Mouse (Mus musculus): ENCODE measurements around the gene Serinc2. TPM values are rescaled to one million over a fixed set of nuclear protein-coding genes. Genes with fewer than 3 reads are reported as not detected.
"Not testable (repeated sequence)": the region's sequence is repeated elsewhere in the genome, so short reads cannot be mapped to it uniquely, and the experiment has no call there.

Gene Serinc2
- polyA plus RNA-seq, 2 experiments = 0.23 to 0.48 TPM

DNA sequence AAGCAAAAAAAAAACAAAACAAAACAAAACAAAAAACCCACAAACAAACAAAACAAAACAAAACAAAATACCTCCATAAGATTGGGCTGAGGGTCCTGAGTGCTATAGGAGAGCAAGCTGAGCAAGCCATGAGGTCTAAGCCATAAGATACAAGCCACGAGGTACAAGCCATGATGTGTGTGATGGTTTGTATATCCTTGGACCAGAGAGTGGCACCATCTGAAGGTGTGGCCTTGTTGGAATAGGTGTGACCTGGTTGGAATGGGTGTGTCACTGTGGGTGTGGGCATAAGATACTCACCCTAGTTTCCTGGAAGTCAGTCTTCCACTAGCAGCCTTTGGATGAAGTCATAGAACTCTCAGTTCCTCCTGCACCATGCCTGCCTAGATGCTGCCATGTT is 35.4 kb downstream of the Serinc2 start:
- DNase-seq (ENCODE audit: low read depth in 3 of 3, low spot score in 3 of 3); H3K27me3 ChIP-seq (ENCODE audit: control insufficient read depth, insufficient read depth, low read length); H3K9me3 ChIP-seq (ENCODE audit: control insufficient read depth, low read length); H3K36me3 ChIP-seq (replicated peaks; ENCODE audit: control insufficient read depth, insufficient read depth, low read depth): not testable (repeated sequence)
- 0 out of 2 replicates have a peak, but pooled peaks have one; percentile 16 for TF ChIP-seq EP300 (IDR thresholded peaks at IDR 0.05; ENCODE audit: low read depth)
- peaks cover 27 to 43% of the 10 kb centered on the region in 2 experiments for H3K4me1 ChIP-seq (replicated peaks; ENCODE audit: control insufficient read depth in 2 of 2, insufficient read depth in 2 of 2, low read length in 1 of 2)
- WGBS (ENCODE audit: insufficient replicate concordance) = 29% methylated on average over 1 of the region's 1 CpGs
- peak; percentile 63 for ATAC-seq (ENCODE audit: insufficient read depth)
- H3K4me3 ChIP-seq (ENCODE audit: insufficient read depth in 1 of 2, low read depth in 2 of 2, low read length in 2 of 2) = peak overlapping the region in 1 of 2 experiments; percentile 45; a peak in 2 of 4 replicates
- peak overlapping the region; percentile 81 for H3K27ac ChIP-seq
- H3K4me2 ChIP-seq (ENCODE audit: low read depth) = peak overlapping the region; percentile 62
- peak overlapping the region; percentile 61 for H3K9ac ChIP-seq (replicated peaks)

DNA sequence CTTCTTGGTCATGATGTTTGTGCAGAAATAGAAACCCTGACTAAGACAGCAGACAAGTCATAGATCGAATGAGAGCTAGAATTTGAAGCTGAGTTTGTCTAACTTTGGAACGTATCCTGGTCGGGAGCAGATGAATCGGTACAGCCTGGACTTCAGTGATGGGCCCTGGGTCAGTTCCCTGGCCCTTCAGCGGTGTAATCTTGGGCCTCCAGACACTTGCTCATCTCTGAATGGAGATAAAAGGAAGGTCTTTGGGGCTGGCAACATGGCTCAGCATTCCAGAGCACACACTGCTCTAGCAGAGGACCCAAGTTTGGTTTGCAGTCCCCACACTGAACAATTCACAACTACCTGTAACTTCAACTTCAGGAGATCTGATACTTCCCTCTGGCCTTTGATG is 36.0 kb downstream of the Serinc2 start:
- Histone ChIP-seq H3K9me3 (ENCODE audit: control insufficient read depth, low read length) (no peaks in the 10 kb centered on the region), H3K27me3 (ENCODE audit: control insufficient read depth, insufficient read depth, low read length) (no peaks in the 10 kb centered on the region), H3K4me1 (replicated peaks; ENCODE audit: control insufficient read depth in 2 of 2, insufficient read depth in 2 of 2, low read length in 1 of 2) (peaks cover 27 to 43% of the 10 kb centered on the region in 2 experiments), H3K4me2 (ENCODE audit: low read depth) (peak overlapping the region; percentile 62), H3K9ac (replicated peaks) (peak overlapping the region; percentile 61), H3K27ac (peak overlapping the region; percentile 81), H3K4me3 (ENCODE audit: insufficient read depth in 1 of 2, low read depth in 2 of 2, low read length in 2 of 2) (peak overlapping the region; percentile 41 to 45), H3K36me3 (replicated peaks; ENCODE audit: control insufficient read depth, insufficient read depth, low read depth) (no peaks in the 10 kb centered on the region)
- no peak for TF ChIP-seq CTCF (IDR thresholded peaks at IDR 0.05; ENCODE audit: low read depth)
- peak; percentile 39 for TF ChIP-seq EP300 (IDR thresholded peaks at IDR 0.05; ENCODE audit: low read depth)
- ATAC-seq (ENCODE audit: insufficient read depth) (peak; percentile 73), DNase-seq (ENCODE audit: low read depth in 3 of 3, low spot score in 3 of 3) (no peak)
- 62% methylated on average over 5 of the region's 5 CpGs for WGBS (ENCODE audit: insufficient replicate concordance)

DNA sequence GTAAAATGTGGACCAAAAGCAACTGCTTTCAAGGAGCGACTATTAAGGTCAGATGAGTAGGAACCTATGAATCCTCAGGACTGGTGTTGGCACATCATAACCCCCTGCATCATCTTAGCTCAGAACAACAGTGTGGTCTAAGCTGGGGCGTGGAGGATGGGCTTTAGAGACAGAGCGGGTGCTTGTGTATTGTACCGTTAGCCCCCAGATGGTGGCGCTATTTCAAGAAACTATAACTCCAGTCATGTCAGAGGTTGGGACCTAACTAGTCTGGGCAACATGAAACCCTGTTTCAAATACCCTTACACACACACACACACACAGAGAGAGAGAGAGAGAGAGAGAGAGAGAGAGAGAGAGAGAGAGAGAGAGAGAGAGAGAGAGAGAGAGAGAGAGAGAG is 38.3 kb downstream of the Serinc2 start:
- Histone ChIP-seq H3K27ac (no peak overlapping the region), H3K27me3 (ENCODE audit: control insufficient read depth, insufficient read depth, low read length) (no peaks in the 10 kb centered on the region), H3K36me3 (replicated peaks; ENCODE audit: control insufficient read depth, insufficient read depth, low read depth) (no peaks in the 10 kb centered on the region), H3K4me1 (replicated peaks; ENCODE audit: control insufficient read depth in 2 of 2, insufficient read depth in 2 of 2, low read length in 1 of 2) (peaks cover 22 to 39% of the 10 kb centered on the region in 2 experiments), H3K4me2 (ENCODE audit: low read depth) (no peak overlapping the region), H3K9me3 (ENCODE audit: control insufficient read depth, low read length) (no peaks in the 10 kb centered on the region), H3K9ac (replicated peaks) (no peak overlapping the region), H3K4me3 (ENCODE audit: insufficient read depth in 1 of 2, low read depth in 2 of 2, low read length in 2 of 2) (no peak overlapping the region)
- no peak for DNase-seq (ENCODE audit: low read depth in 3 of 3, low spot score in 3 of 3)
- TF ChIP-seq EP300 (IDR thresholded peaks at IDR 0.05; ENCODE audit: low read depth) (no peak), CTCF (IDR thresholded peaks at IDR 0.05; ENCODE audit: low read depth) (peak; percentile 64)
- ATAC-seq (ENCODE audit: insufficient read depth) = no peak
- 29% methylated on average over 5 of the region's 5 CpGs for WGBS (ENCODE audit: insufficient replicate concordance)

DNA sequence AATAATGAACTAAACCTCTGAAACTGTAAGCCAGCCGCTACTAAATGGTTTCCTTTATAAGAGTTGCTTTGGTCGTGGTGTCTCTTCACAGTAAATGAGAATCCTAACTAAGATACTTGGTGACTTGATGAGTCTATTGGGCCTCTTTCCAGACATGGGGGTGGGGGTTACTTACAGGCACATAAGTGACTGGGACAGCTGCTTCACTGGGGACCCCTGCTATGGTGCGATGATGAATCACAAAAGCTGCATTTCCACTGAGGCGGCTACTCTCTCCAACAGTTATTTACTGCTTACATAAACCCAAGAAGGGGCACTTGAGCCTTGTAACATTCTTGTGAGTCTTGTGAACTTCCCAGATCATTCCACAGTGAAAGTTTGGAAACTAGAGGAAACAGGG is 41.4 kb downstream of the Serinc2 start:
- 71% methylated on average over 4 of the region's 4 CpGs for WGBS (ENCODE audit: insufficient replicate concordance)
- no peak for ATAC-seq (ENCODE audit: insufficient read depth)

DNA sequence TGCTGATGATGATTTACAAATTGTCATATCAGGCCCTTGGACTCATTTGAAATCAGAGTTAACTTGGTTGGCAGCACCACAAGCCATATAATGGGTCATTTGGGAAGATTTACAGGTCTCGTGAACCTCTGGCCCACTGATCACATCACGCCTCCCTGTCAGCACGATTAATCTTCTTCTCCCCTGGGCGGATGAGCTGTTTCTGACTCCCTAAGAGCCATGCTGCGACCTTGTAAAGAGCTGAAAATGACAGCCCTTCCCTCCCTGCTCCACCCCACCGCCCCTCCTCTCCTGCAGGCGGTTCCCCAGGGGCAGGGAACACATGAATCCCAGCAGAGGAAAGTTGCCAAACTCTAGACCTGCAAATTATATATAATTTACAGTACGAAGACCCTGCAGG is 42.6 kb downstream of the Serinc2 start:
- 44% methylated on average over 8 of the region's 8 CpGs for WGBS (ENCODE audit: insufficient replicate concordance)
- no peak for ATAC-seq (ENCODE audit: insufficient read depth)

More for the DNA sequence above, 41.4 kb downstream of the Serinc2 start:
- Histone ChIP-seq H3K27me3 (ENCODE audit: control insufficient read depth, insufficient read depth, low read length) (no peaks in the 10 kb centered on the region), H3K4me2 (ENCODE audit: low read depth) (no peak overlapping the region), H3K9me3 (ENCODE audit: control insufficient read depth, low read length) (no peaks in the 10 kb centered on the region), H3K9ac (replicated peaks) (no peak overlapping the region), H3K27ac (no peak overlapping the region), H3K4me3 (ENCODE audit: insufficient read depth in 1 of 2, low read depth in 2 of 2, low read length in 2 of 2) (no peak overlapping the region), H3K36me3 (replicated peaks; ENCODE audit: control insufficient read depth, insufficient read depth, low read depth) (no peaks in the 10 kb centered on the region), H3K4me1 (replicated peaks; ENCODE audit: control insufficient read depth in 2 of 2, insufficient read depth in 2 of 2, low read length in 1 of 2) (peaks cover 5 to 10% of the 10 kb centered on the region in 2 experiments)
- no peak for DNase-seq (ENCODE audit: low read depth in 3 of 3, low spot score in 3 of 3)
- TF ChIP-seq CTCF (IDR thresholded peaks at IDR 0.05; ENCODE audit: low read depth) = no peak
- TF ChIP-seq EP300 (IDR thresholded peaks at IDR 0.05; ENCODE audit: low read depth) = no peak

More for the DNA sequence above, 42.6 kb downstream of the Serinc2 start:
- Histone ChIP-seq H3K27me3 (ENCODE audit: control insufficient read depth, insufficient read depth, low read length) (no peaks in the 10 kb centered on the region), H3K4me3 (ENCODE audit: insufficient read depth in 1 of 2, low read depth in 2 of 2, low read length in 2 of 2) (no peak overlapping the region), H3K27ac (no peak overlapping the region), H3K4me2 (ENCODE audit: low read depth) (no peak overlapping the region), H3K9me3 (ENCODE audit: control insufficient read depth, low read length) (no peaks in the 10 kb centered on the region), H3K36me3 (replicated peaks; ENCODE audit: control insufficient read depth, insufficient read depth, low read depth) (no peaks in the 10 kb centered on the region), H3K9ac (replicated peaks) (no peak overlapping the region), H3K4me1 (replicated peaks; ENCODE audit: control insufficient read depth in 2 of 2, insufficient read depth in 2 of 2, low read length in 1 of 2) (peaks cover 0 to 2% of the 10 kb centered on the region in 2 experiments; a peak in 1 of 4 replicates)
- TF ChIP-seq CTCF (IDR thresholded peaks at IDR 0.05; ENCODE audit: low read depth) = no peak
- no peak for TF ChIP-seq EP300 (IDR thresholded peaks at IDR 0.05; ENCODE audit: low read depth)
- no peak for DNase-seq (ENCODE audit: low read depth in 3 of 3, low spot score in 3 of 3)
